Mouse (Mus musculus): Measurements from ENCODE around the gene Mrfap1. TPM values are rescaled to one million over a fixed set of nuclear protein-coding genes. Genes with fewer than 3 reads are reported as not detected.
A peak's percentile ranks its signal among the peaks of the same experiment; 100 is the strongest.

The Mrfap1 gene
- total RNA-seq, 2 experiments from 2014 or later = 585 to 626 TPM

- no peak for DNase-seq
Observed at GRCm38 (mm10) chr5:36779512-36779911, 17.1 kb downstream of the Mrfap1 start.

GRCm38 (mm10) chr5:36778901-36779300 lies 17.7 kb downstream of the Mrfap1 start:
- DNase-seq = no peak

- no peak for DNase-seq
Observed at GRCm38 (mm10) chr5:36777186-36777585, 19.4 kb downstream of the Mrfap1 start.

GRCm38 (mm10) chr5:36776021-36776575 lies 20.5 kb downstream of the Mrfap1 start:
- DNase-seq = no peak

- DNase-seq = no peak
Observed at GRCm38 (mm10) chr5:36775317-36775716, 21.3 kb downstream of the Mrfap1 start.

GRCm38 (mm10) chr5:36772586-36772985 lies 24.0 kb downstream of the Mrfap1 start:
- DNase-seq = no peak

- DNase-seq = no peak
Observed at GRCm38 (mm10) chr5:36769603-36770002, 27.0 kb downstream of the Mrfap1 start.

- peak; percentile 28 to 34 for DNase-seq
Observed at GRCm38 (mm10) chr5:36766958-36767703, 29.4 kb downstream of the Mrfap1 start.

- DNase-seq = no peak
Observed at GRCm38 (mm10) chr5:36759848-36760247, 36.7 kb downstream of the Mrfap1 start.

- DNase-seq = no peak
Observed at GRCm38 (mm10) chr5:36757033-36757432, 39.5 kb downstream of the Mrfap1 start.

GRCm38 (mm10) chr5:36750119-36751078 lies 46.2 kb downstream of the Mrfap1 start:
- DNase-seq = no peak

GRCm38 (mm10) chr5:36748536-36749061 lies 48.0 kb downstream of the Mrfap1 start, which contains the start of gene Bloc1s4:
TSS of gene Bloc1s4 (minus strand) at chr5:36748650.
- DNase-seq = peak; percentile 93

GRCm38 (mm10) chr5:36747794-36748535 lies 48.6 kb downstream of the Mrfap1 start:
- DNase-seq = no peak

- DNase-seq = no peak
Observed at GRCm38 (mm10) chr5:36747071-36747470, 49.5 kb downstream of the Mrfap1 start.

Other genes with a start within 250 kb of the Mrfap1 start
- gene Tbc1d14, start 203.5 kb downstream of the Mrfap1 start, total RNA-seq (2021) = 10 to 100 TPM; 88.6 to 95.7 TPM
- gene D5Ertd579e, start 100.7 kb downstream of the Mrfap1 start, total RNA-seq (2021) = 100 to 1,000 TPM; 100 to 106 TPM
- gene Bloc1s4, start 48.1 kb downstream of the Mrfap1 start, total RNA-seq (2021) = 10 to 100 TPM; 23.2 to 24.4 TPM
- 10 to 100 TPM; 24.3 to 24.4 TPM for gene Man2b2, start 33.9 kb upstream of the Mrfap1 start, total RNA-seq (2021)
- 100 to 1,000 TPM; 402 to 415 TPM for gene Ppp2r2c, start 71.7 kb upstream of the Mrfap1 start, total RNA-seq (2021)
- gene Wfs1, start 192.4 kb upstream of the Mrfap1 start, total RNA-seq (2021) = 100 to 1,000 TPM; 157 to 178 TPM

Data from layer of hippocampus, postnatal 36 days (tissue).